Mouse (Mus musculus): Measurements from ENCODE around the gene Cep97. TPM values are rescaled to one million over a fixed set of nuclear protein-coding genes. Genes with fewer than 3 reads are reported as not detected.

Gene Cep97
- total RNA-seq, 2 experiments from 2014 or later, result 15.8 to 19.2 TPM

Other genes with a start within 250 kb of the Cep97 start
- gene Nfkbiz, start 96.0 kb downstream of the Cep97 start, total RNA-seq (2014; fragmentation: Nextera tagmentation), result 3.5 and 4.9 TPM in 2 replicates
- 6.1 and 9.4 TPM in 2 replicates for gene Nfkbiz, start 96.0 kb downstream of the Cep97 start, total RNA-seq (2017)
- 4.5 and 5.4 TPM in 2 replicates for gene Nxpe3, start 39.6 kb downstream of the Cep97 start, total RNA-seq (2014; fragmentation: Nextera tagmentation)
- 6.1 and 7.2 TPM in 2 replicates for gene Nxpe3, start 39.6 kb downstream of the Cep97 start, total RNA-seq (2017)
- 2,115 and 2,210 TPM in 2 replicates for gene Rpl24, start 31.4 kb upstream of the Cep97 start, total RNA-seq (2014; fragmentation: Nextera tagmentation)
- gene Rpl24, start 31.4 kb upstream of the Cep97 start, total RNA-seq (2017), result 2,337 and 2,464 TPM in 2 replicates
- 25.0 and 34.7 TPM in 2 replicates for gene Zbtb11, start 39.0 kb upstream of the Cep97 start, total RNA-seq (2014; fragmentation: Nextera tagmentation)
- 44.4 and 53.5 TPM in 2 replicates for gene Zbtb11, start 39.0 kb upstream of the Cep97 start, total RNA-seq (2017)
- 124 TPM in 2 replicates for gene Pcnp, start 94.9 kb upstream of the Cep97 start, total RNA-seq (2014; fragmentation: Nextera tagmentation)
- 128 and 165 TPM in 2 replicates for gene Pcnp, start 94.9 kb upstream of the Cep97 start, total RNA-seq (2017)
- gene Trmt10c, start 103.0 kb upstream of the Cep97 start, total RNA-seq (2014; fragmentation: Nextera tagmentation), result 33.1 and 34.0 TPM in 2 replicates
- 58.8 and 78.1 TPM in 2 replicates for gene Trmt10c, start 103.0 kb upstream of the Cep97 start, total RNA-seq (2017)
- 51.8 and 77.3 TPM in 2 replicates for gene Senp7, start 113.5 kb upstream of the Cep97 start, total RNA-seq (2014; fragmentation: Nextera tagmentation)
- gene Senp7, start 113.5 kb upstream of the Cep97 start, total RNA-seq (2017), result 27.9 and 55.7 TPM in 2 replicates